Mouse (Mus musculus) embryonic facial prominence, embryonic 11.5 days (tissue): Measurements from ENCODE around the gene B3galt1. TPM values are rescaled to one million over a fixed set of nuclear protein-coding genes. Genes with fewer than 3 reads are reported as not detected.

Experiments used
- ATAC-seq: fragments of 200-750 bp; cut with Nextera tagmentation; replicated peaks from 2 replicates; pipeline ENCODE4 v1.8.0; 2017; ENCODE audit warnings: low read depth; ENCODE audit not compliant: insufficient number of reproducible peaks, low FRiP score, low TSS enrichment
- DNase-seq: peaks from one replicate; pipeline ENCODE4 v3.0.0-alpha.2; 2015; ENCODE audit warnings: low spot score
- H3K27ac ChIP-seq: fragments of 300-500 bp; sonication (generic); replicated peaks from 2 replicates; pipeline ENCODE4 v1.5.1; 2014; ENCODE audit warnings: mild to moderate bottlenecking, low read depth, low read length, control low read depth
- H3K27me3 ChIP-seq: fragments of 300-500 bp; sonication (generic); 2 replicates; pipeline ENCODE4 v1.6.1; 2014; ENCODE audit warnings: mild to moderate bottlenecking, low read length, moderate library complexity, mixed read lengths; ENCODE audit not compliant: control insufficient read depth, insufficient read depth
- H3K36me3 ChIP-seq: fragments of 300-500 bp; sonication (generic); replicated peaks from 2 replicates; pipeline ENCODE4 v1.6.1; 2014; ENCODE audit warnings: low read depth, mild to moderate bottlenecking, low read length, moderate library complexity, mixed read lengths; ENCODE audit not compliant: control insufficient read depth, insufficient read depth
- H3K4me1 ChIP-seq: fragments of 300-500 bp; sonication (generic); 2 replicates; pipeline ENCODE4 v1.6.1; 2014; ENCODE audit warnings: low read length, mixed read lengths; ENCODE audit not compliant: control insufficient read depth, insufficient read depth
- H3K4me2 ChIP-seq: fragments of 300-500 bp; sonication (generic); 2 replicates; pipeline ENCODE4 v1.6.1; 2014; ENCODE audit warnings: low read depth, mild to moderate bottlenecking, control low read depth, low read length, moderate library complexity
- H3K4me3 ChIP-seq: fragments of 300-500 bp; sonication (generic); 2 replicates; pipeline ENCODE4 v1.5.1; 2014; ENCODE audit warnings: low read depth, low read length, control low read depth
- H3K9ac ChIP-seq: fragments of 300-500 bp; sonication (generic); replicated peaks from 2 replicates; pipeline ENCODE4 v1.6.1; 2014; ENCODE audit warnings: mild to moderate bottlenecking, control low read depth, low read length
- H3K9me3 ChIP-seq: fragments of 300-500 bp; sonication (generic); replicated peaks from 2 replicates; pipeline ENCODE4 v1.6.1; 2016; ENCODE audit warnings: mild to moderate bottlenecking, low read length, inconsistent platforms, mixed read lengths; ENCODE audit not compliant: control insufficient read depth
- WGBS: fragments of 180-500 bp; shearing (Covaris S2); extraction: QIAGEN DNeasy Blood & Tissue Kit; methylation state at CpG from one replicate; pipeline ENCODE4 v1.1.7; 2014; 5-methylcytosine and 5-hydroxymethylcytosine counted together
- polyA plus RNA-seq: library from polyadenylated mRNA; unstranded; fragments of >200 nt; fragmentation: Nextera tagmentation; extraction: Ambion mirVana; gene quantifications from 2 replicates; pipeline ENCODE4 v1.2.1, GENCODE M21; 2014

The B3galt1 gene
- polyA plus RNA-seq, 1 experiment from 2014 or later, result 9.3 TPM

DNA sequence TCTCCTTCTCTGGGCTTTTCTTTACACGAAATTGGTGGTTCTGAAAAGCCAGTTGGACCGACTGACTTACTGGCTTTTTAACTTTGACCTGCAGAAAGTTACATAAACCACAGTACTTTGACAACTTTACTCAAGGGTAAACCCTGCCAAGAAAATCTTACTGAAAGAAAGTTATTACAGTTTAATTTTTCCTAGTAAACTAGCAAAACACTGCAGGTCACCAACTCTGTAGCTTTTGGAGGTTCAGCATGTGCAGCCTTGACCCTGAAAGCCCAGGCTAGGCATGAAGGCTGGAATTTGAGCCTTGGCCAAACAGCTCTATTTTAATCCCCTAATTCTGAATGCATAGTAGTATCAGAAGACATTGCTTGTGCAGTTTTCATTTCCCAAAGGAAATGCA lies 391.9 kb downstream of the B3galt1 start:
- H3K4me2 ChIP-seq, result no peak overlapping the region
- no peak overlapping the region for H3K4me3 ChIP-seq
- no peaks in the 10 kb centered on the region for H3K9me3 ChIP-seq
- H3K4me1 ChIP-seq, result no peaks in the 10 kb centered on the region
- DNase-seq, result no peak
- H3K9ac ChIP-seq, result no peak overlapping the region
- no peaks in the 10 kb centered on the region for H3K36me3 ChIP-seq
- 70% methylated on average over 2 of the region's 2 CpGs for WGBS
- H3K27ac ChIP-seq, result no peak overlapping the region
- H3K27me3 ChIP-seq, result no peaks in the 10 kb centered on the region
- no peak for ATAC-seq

GRCm38 (mm10) chr2:67960711-67961110 lies 395.0 kb downstream of the B3galt1 start:
- Histone ChIP-seq H3K27me3 (no peaks in the 10 kb centered on the region), H3K4me2 (no peak overlapping the region), H3K36me3 (no peaks in the 10 kb centered on the region), H3K4me1 (no peaks in the 10 kb centered on the region), H3K27ac (no peak overlapping the region), H3K9me3 (no peaks in the 10 kb centered on the region), H3K9ac (no peak overlapping the region), H3K4me3 (no peak overlapping the region)
- ATAC-seq (no peak), DNase-seq (no peak)
- WGBS, result 72% methylated on average over 2 of the region's 2 CpGs

DNA sequence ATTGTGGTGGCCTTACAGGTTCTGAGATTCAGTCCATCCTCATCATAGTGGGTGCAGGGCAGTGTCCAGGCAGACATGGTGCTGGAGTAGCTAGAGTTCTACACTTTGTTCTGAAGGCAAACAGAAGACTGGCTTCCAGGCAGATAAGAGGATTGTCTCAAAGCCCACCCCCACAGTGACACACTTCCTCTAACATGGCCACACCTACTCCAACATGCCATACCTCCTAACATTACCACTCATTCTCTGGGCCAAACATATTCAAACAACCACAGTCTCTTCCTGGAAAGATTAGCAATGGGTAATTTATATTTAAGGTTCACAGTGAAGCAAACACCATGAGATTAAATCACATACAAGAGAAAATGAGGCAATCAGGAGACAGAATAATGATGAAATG lies 403.1 kb downstream of the B3galt1 start:
- Histone ChIP-seq H3K9me3 (no peaks in the 10 kb centered on the region), H3K27ac (no peak overlapping the region), H3K4me3 (no peak overlapping the region), H3K4me1 (no peaks in the 10 kb centered on the region), H3K9ac (no peak overlapping the region), H3K4me2 (no peak overlapping the region), H3K36me3 (no peaks in the 10 kb centered on the region), H3K27me3 (no peaks in the 10 kb centered on the region)
- ATAC-seq (no peak), DNase-seq (no peak)

DNA sequence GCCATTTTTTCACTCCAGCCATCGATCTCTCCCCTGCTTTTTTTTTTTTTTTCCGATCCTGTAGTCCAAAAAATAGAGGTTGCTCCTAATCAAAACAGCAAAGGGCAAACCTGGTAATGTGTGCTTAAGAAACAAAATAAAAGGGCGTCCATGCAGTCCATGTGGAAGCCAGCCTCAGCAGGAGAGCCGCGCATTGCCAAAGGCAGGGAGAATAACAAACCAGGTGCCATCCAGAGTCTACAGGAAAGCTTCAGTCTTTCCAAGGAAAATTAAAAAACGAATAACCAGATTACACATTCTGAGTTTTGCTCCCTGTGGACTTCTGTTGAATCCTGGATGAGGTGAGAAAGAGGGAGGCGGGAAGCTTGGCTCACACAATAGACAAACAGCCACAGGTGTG lies 405.4 kb downstream of the B3galt1 start:
- H3K4me1 ChIP-seq, result no peaks in the 10 kb centered on the region
- H3K9ac ChIP-seq, result no peak overlapping the region
- H3K27me3 ChIP-seq, result no peaks in the 10 kb centered on the region
- H3K9me3 ChIP-seq, result no peaks in the 10 kb centered on the region
- H3K4me2 ChIP-seq, result no peak overlapping the region
- H3K36me3 ChIP-seq, result no peaks in the 10 kb centered on the region
- whole genome bisulfite sequencing, result 82% methylated on average over 7 of the region's 7 CpGs
- no peak for DNase-seq
- H3K27ac ChIP-seq, result no peak overlapping the region
- no peak overlapping the region for H3K4me3 ChIP-seq
- no peak for ATAC-seq

DNA sequence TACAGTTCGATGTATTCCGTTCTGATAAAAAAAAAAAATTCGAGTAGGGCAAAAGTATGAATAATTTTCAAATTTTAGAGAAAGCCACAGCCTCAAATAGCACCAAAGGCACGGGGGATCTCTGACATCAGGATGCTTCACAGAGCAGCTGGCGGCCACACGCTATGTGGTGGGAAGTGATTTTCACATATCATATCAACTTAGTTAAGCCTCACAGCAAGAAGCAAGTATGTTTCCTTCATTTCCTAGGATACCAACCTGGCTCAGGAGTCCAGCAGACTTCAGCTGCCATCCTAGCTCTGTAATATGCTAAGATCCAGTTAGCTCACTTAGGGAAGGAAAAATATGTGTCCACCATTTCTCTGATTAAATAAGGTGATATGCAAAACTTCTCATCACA lies 405.9 kb downstream of the B3galt1 start:
- H3K27me3 ChIP-seq, result no peaks in the 10 kb centered on the region
- DNase-seq (no peak), ATAC-seq (no peak)
- H3K4me2 ChIP-seq, result no peak overlapping the region
- WGBS, result 89% methylated on average over 6 of the region's 6 CpGs
- no peak overlapping the region for H3K9ac ChIP-seq
- no peaks in the 10 kb centered on the region for H3K9me3 ChIP-seq
- H3K36me3 ChIP-seq, result no peaks in the 10 kb centered on the region
- H3K4me1 ChIP-seq, result no peaks in the 10 kb centered on the region
- H3K4me3 ChIP-seq, result no peak overlapping the region
- H3K27ac ChIP-seq, result no peak overlapping the region

DNA sequence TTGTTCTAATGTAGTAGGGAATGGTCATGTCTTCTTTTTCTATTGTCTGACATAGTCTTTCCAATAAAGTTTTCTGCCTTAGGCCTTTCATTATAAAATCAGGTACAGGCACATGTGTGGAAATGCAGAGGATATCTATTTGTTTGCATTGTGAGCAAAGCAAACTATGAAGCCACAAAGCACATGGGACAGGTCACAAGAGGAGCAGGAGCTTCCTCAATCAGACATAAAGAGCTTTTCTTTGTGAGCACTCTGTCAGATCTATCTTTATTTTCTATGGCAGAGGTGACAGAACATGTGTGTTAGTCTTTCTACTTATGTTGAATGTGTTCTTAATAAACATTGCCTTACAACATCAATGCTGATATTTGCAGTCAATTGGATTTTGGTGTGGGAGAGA lies 410.1 kb downstream of the B3galt1 start:
- Histone ChIP-seq H3K4me1 (no peaks in the 10 kb centered on the region), H3K9ac (no peak overlapping the region), H3K27ac (no peak overlapping the region), H3K4me3 (no peak overlapping the region), H3K4me2 (no peak overlapping the region), H3K36me3 (no peaks in the 10 kb centered on the region), H3K27me3 (no peaks in the 10 kb centered on the region), H3K9me3 (no peaks in the 10 kb centered on the region)
- no peak for DNase-seq
- no peak for ATAC-seq

DNA sequence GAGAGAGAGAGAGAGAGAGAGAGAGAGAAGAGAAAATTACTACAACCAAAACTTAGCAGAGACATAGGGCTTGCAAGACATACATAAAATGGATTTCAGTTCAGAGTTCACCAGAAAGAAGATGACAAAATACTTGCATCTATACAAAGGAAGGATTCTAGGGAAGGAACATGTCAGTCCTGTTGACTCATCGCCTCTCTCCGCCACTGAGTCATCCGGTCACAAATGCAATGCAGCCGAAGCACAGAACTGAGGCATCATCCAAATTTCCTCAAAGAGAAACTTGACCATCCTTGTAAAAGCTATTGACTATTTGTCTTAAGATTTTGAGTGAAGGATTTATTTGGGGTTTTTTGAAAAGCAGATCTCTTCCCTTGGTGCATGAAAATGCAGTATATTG lies 410.8 kb downstream of the B3galt1 start:
- no peak overlapping the region for H3K9ac ChIP-seq
- no peak overlapping the region for H3K27ac ChIP-seq
- ATAC-seq (no peak), DNase-seq (no peak)
- no peaks in the 10 kb centered on the region for H3K36me3 ChIP-seq
- WGBS, result 97% methylated on average over 4 of the region's 4 CpGs
- H3K4me3 ChIP-seq, result no peak overlapping the region
- no peaks in the 10 kb centered on the region for H3K9me3 ChIP-seq
- no peaks in the 10 kb centered on the region for H3K27me3 ChIP-seq
- H3K4me2 ChIP-seq, result no peak overlapping the region
- H3K4me1 ChIP-seq, result no peaks in the 10 kb centered on the region

DNA sequence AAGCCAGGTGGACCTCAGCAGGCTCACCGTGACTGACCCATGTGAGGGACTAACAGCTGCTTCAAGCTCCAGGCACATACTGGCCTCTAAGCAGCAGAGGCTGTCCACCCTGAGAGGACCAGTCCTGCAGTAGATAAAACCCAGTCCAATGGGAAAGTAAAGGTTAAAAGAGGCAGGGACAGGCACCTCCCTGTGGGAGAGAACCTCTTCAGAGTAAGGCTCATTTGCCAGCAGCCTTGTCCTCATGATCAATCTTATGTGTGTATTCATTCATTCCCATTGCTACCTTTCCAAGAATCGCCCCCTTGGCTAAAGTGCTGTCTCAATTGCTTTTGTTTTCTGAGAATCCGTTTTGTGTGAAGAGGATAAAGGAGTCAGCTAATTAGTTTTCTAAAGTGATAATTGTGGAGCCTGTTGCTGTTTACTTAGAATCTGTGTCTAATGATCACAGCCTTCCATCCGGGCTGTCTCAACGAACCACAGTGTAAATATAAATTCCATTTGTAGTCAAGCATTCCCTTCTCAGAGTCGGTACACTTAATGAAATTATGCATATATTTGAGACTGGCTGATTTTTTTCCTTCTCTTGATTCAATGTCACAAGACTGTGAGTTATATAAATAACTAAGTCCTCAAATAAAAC lies 412.1 kb downstream of the B3galt1 start:
- H3K9ac ChIP-seq, result no peak overlapping the region
- H3K27me3 ChIP-seq, result no peaks in the 10 kb centered on the region
- no peak overlapping the region for H3K27ac ChIP-seq
- ATAC-seq, result no peak
- WGBS, result 49% methylated on average over 6 of the region's 6 CpGs
- DNase-seq, result no peak
- H3K36me3 ChIP-seq, result no peaks in the 10 kb centered on the region
- H3K4me1 ChIP-seq, result no peaks in the 10 kb centered on the region
- no peaks in the 10 kb centered on the region for H3K9me3 ChIP-seq
- no peak overlapping the region for H3K4me2 ChIP-seq
- no peak overlapping the region for H3K4me3 ChIP-seq
